Mouse (Mus musculus): ENCODE measurements around the gene Zfp827. TPM values are rescaled to one million over a fixed set of nuclear protein-coding genes. Genes with fewer than 3 reads are reported as not detected.
"Not testable (repeated sequence)": the region's sequence is repeated elsewhere in the genome, so short reads cannot be mapped to it uniquely, and the experiment has no call there.

The Zfp827 gene
- polyA plus RNA-seq, 1 experiment from 2014 or later, result 4.3 TPM

DNA sequence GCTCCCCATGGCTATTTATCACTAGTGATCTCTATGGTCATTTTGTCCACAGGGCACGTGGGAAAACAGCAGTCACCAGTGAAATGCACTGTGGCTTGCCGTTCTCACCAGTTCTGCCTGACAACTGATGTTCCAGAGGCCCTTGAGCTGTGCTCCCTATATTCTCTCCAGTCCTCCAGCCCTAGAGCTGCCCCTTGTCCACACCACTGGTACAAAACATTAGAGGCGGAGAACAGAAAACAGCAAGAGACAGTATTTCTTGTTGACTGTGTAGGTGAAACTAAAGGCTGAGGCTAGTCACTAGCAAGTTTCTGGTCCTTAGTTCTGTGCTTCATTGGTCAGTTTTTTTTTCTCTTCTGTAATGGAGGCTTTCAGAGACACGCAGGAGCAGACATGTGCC, 96.0 kb downstream of the Zfp827 start:
- H3K27ac ChIP-seq (ENCODE audit: low read depth, low read length), result no peak overlapping the region
- no peak for ATAC-seq
- no peak overlapping the region for H3K4me2 ChIP-seq (replicated peaks; ENCODE audit: low read depth)
- H3K36me3 ChIP-seq (ENCODE audit: control insufficient read depth, insufficient read depth), result peaks cover 27% of the 10 kb centered on the region
- H3K9ac ChIP-seq (ENCODE audit: low read depth, low read length), result no peak overlapping the region
- no peaks in the 10 kb centered on the region for H3K9me3 ChIP-seq (ENCODE audit: control insufficient read depth)
- no peaks in the 10 kb centered on the region for H3K4me1 ChIP-seq (replicated peaks; ENCODE audit: control insufficient read depth, insufficient read depth, low read length)
- H3K27me3 ChIP-seq (replicated peaks; ENCODE audit: control insufficient read depth, insufficient read depth, low read length), result no peaks in the 10 kb centered on the region
- no peak overlapping the region for H3K4me3 ChIP-seq (ENCODE audit: low read depth, low read length)
- WGBS, result 82% methylated on average over 4 of the region's 4 CpGs
- no peak for TF ChIP-seq CTCF (IDR thresholded peaks at IDR 0.05; ENCODE audit: low read depth)

DNA sequence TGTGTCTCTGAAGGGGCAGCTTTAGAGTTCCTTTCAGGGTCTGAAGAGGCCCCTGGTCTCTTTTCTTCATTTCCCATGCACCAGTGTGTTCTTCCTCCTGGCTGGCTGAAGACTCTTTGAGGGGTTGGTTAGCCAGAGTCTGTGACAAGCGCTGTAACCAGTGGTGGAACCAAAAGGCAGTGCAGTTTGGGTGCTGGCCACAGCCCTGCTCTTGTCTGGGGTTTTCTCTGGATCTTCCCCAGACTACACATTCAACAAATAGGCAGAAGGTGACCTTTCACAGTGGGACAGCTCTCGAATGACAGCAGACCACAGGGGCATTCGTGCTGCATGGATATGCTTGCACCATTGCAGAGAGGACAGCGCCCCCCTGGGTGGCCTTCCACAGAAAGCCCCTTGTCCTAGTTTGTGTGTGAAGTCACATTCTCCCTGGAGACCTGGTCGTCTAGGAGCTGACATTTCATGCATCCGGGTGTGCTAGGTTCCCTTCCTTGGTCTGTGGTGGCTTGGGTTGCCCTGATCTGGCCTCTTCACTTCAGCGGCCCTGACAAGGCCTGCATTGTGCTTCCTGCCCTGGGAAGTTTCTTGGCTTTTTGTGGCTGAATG, 99.1 kb downstream of the Zfp827 start:
- H3K9me3 ChIP-seq (ENCODE audit: control insufficient read depth), result no peaks in the 10 kb centered on the region
- no peak overlapping the region for H3K9ac ChIP-seq (ENCODE audit: low read depth, low read length)
- no peak for TF ChIP-seq CTCF (IDR thresholded peaks at IDR 0.05; ENCODE audit: low read depth)
- no peak overlapping the region for H3K4me3 ChIP-seq (ENCODE audit: low read depth, low read length)
- no peak overlapping the region for H3K4me2 ChIP-seq (replicated peaks; ENCODE audit: low read depth)
- no peaks in the 10 kb centered on the region for H3K27me3 ChIP-seq (replicated peaks; ENCODE audit: control insufficient read depth, insufficient read depth, low read length)
- no peaks in the 10 kb centered on the region for H3K4me1 ChIP-seq (replicated peaks; ENCODE audit: control insufficient read depth, insufficient read depth, low read length)
- peaks cover 20% of the 10 kb centered on the region for H3K36me3 ChIP-seq (ENCODE audit: control insufficient read depth, insufficient read depth)
- ATAC-seq, result no peak
- 75% methylated on average over 7 of the region's 7 CpGs for WGBS
- H3K27ac ChIP-seq (ENCODE audit: low read depth, low read length), result no peak overlapping the region

DNA sequence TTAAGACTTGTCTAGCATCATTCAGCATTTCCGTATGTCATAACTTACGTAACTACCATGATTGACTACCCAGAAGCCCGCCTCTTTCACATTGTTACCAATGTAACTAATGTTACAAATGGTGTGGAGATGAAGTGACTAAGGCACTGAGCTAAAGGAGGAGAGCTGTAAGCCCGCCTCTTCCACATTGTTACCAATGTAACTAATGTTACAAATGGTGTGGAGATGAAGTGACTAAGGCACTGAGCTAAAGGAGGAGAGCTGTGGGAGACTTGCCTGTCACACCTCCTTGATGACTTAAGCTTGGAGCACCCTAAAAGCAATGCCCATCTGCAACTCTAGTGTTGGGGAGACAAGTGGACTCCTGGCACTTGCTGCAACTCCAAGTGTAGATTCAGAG, 100.3 kb downstream of the Zfp827 start:
- peaks cover 18% of the 10 kb centered on the region for H3K36me3 ChIP-seq (ENCODE audit: control insufficient read depth, insufficient read depth)
- not testable (repeated sequence) for H3K4me2 ChIP-seq (replicated peaks; ENCODE audit: low read depth); H3K9ac ChIP-seq (ENCODE audit: low read depth, low read length); H3K27ac ChIP-seq (ENCODE audit: low read depth, low read length); H3K9me3 ChIP-seq (ENCODE audit: control insufficient read depth); H3K4me1 ChIP-seq (replicated peaks; ENCODE audit: control insufficient read depth, insufficient read depth, low read length); H3K4me3 ChIP-seq (ENCODE audit: low read depth, low read length); H3K27me3 ChIP-seq (replicated peaks; ENCODE audit: control insufficient read depth, insufficient read depth, low read length); ATAC-seq
- 93% methylated on average over 4 of the region's 4 CpGs for WGBS

DNA sequence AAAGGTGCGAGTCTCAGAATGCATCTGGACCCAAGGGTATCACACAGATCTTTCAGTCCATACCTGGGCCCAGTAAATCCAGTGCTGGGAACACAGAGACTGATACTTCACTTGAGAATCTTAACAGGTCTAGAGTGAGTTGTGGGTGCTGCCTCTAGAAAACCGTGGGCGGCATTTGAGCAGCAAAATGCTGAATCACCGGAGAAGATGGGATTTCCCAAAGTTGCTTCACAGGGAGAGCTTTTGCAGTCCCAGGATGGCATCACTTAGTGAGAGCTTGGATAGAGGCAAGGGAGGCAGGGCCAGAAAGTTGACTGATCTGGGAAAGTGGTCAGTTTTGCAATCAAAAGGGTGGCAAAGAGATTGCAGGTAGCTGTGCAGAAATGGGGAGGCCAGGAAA, 111.4 kb downstream of the Zfp827 start:
- ATAC-seq, result no peak

DNA sequence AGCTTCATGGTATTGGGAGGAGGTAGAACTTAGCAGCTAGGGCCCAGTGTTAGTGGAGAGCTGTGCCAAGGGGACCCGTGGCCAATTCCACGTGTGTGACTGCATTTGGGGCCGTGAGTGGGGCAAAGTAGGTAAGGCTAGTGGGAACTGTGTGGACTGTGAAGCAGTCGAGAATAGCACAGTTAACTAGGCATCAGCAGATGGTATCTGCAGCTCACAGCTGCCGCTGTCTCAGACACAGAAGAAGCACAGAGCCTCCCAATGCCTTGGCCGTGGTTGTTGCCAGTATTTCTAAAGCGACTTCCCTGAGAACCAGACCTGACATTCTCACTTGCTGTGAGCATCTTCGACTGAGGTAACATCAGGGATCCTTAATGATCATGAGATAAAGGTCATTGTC, 112.7 kb downstream of the Zfp827 start:
- no peak for TF ChIP-seq CTCF (IDR thresholded peaks at IDR 0.05; ENCODE audit: low read depth)
- Histone ChIP-seq H3K4me1 (replicated peaks; ENCODE audit: control insufficient read depth, insufficient read depth, low read length) (no peaks in the 10 kb centered on the region), H3K9me3 (ENCODE audit: control insufficient read depth) (no peaks in the 10 kb centered on the region), H3K9ac (ENCODE audit: low read depth, low read length) (no peak overlapping the region), H3K36me3 (ENCODE audit: control insufficient read depth, insufficient read depth) (peaks cover 60% of the 10 kb centered on the region), H3K27ac (ENCODE audit: low read depth, low read length) (no peak overlapping the region), H3K27me3 (replicated peaks; ENCODE audit: control insufficient read depth, insufficient read depth, low read length) (no peaks in the 10 kb centered on the region), H3K4me3 (ENCODE audit: low read depth, low read length) (no peak overlapping the region), H3K4me2 (replicated peaks; ENCODE audit: low read depth) (no peak overlapping the region)
- ATAC-seq, result no peak
- 88% methylated on average over 8 of the region's 8 CpGs for WGBS

More for the DNA sequence above, 111.4 kb downstream of the Zfp827 start:
- H3K27ac ChIP-seq (ENCODE audit: low read depth, low read length), result no peak overlapping the region
- no peak overlapping the region for H3K9ac ChIP-seq (ENCODE audit: low read depth, low read length)
- no peak overlapping the region for H3K4me2 ChIP-seq (replicated peaks; ENCODE audit: low read depth)
- H3K4me3 ChIP-seq (ENCODE audit: low read depth, low read length), result no peak overlapping the region
- no peaks in the 10 kb centered on the region for H3K9me3 ChIP-seq (ENCODE audit: control insufficient read depth)
- no peaks in the 10 kb centered on the region for H3K4me1 ChIP-seq (replicated peaks; ENCODE audit: control insufficient read depth, insufficient read depth, low read length)
- 97% methylated on average over 4 of the region's 4 CpGs for WGBS
- no peaks in the 10 kb centered on the region for H3K27me3 ChIP-seq (replicated peaks; ENCODE audit: control insufficient read depth, insufficient read depth, low read length)
- TF ChIP-seq CTCF (IDR thresholded peaks at IDR 0.05; ENCODE audit: low read depth), result no peak
- H3K36me3 ChIP-seq (ENCODE audit: control insufficient read depth, insufficient read depth), result peaks cover 57% of the 10 kb centered on the region

DNA sequence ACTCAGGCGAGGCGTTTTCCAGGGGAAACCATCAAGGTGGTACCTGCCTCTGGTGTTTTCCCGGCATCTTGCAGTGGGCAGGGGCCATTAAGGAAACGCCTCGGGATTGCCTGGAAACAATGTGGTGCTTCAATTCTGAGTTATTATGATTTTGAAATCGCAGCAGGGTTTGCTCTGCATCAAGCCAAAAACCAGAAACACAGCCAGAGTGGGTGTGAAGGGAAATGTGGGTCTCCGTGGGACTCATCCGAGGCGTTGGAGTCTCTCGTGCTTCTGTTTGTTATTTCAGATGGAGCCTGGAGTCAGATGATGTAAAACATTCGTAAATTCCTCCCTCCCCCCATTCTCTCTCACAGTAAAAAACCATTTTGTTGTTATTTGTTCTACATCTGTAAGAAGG, 113.4 kb downstream of the Zfp827 start:
- ATAC-seq, result no peak

DNA sequence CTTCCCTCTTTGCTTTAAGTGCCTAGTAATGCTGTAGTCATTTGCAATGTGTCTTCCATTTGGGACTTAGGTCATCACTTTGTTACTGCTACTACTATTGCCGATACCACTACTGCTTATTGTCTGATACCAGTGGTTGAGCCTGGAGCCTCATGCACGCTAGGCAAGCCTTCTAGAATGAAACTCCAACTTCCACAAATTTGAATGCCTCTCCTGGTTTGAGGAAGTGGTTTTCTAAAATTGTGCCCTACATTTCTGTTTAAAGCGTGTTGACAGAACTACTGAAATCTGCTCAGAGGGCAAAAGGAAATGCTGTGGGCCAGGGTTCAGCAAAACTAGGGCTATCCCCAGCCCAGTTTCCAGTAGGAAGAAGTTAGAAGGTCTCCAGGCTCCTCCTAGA, 115.5 kb downstream of the Zfp827 start:
- no peaks in the 10 kb centered on the region for H3K27me3 ChIP-seq (replicated peaks; ENCODE audit: control insufficient read depth, insufficient read depth, low read length)
- 85% methylated on average over 3 of the region's 3 CpGs for WGBS
- H3K36me3 ChIP-seq (ENCODE audit: control insufficient read depth, insufficient read depth), result peaks cover 46% of the 10 kb centered on the region
- no peak for ATAC-seq
- no peak overlapping the region for H3K27ac ChIP-seq (ENCODE audit: low read depth, low read length)
- H3K4me1 ChIP-seq (replicated peaks; ENCODE audit: control insufficient read depth, insufficient read depth, low read length), result no peaks in the 10 kb centered on the region
- no peak for TF ChIP-seq CTCF (IDR thresholded peaks at IDR 0.05; ENCODE audit: low read depth)
- no peak overlapping the region for H3K9ac ChIP-seq (ENCODE audit: low read depth, low read length)
- no peak overlapping the region for H3K4me3 ChIP-seq (ENCODE audit: low read depth, low read length)
- no peaks in the 10 kb centered on the region for H3K9me3 ChIP-seq (ENCODE audit: control insufficient read depth)
- H3K4me2 ChIP-seq (replicated peaks; ENCODE audit: low read depth), result no peak overlapping the region

More for the DNA sequence above, 113.4 kb downstream of the Zfp827 start:
- H3K9ac ChIP-seq (ENCODE audit: low read depth, low read length), result no peak overlapping the region
- H3K4me2 ChIP-seq (replicated peaks; ENCODE audit: low read depth), result no peak overlapping the region
- peaks cover 62% of the 10 kb centered on the region for H3K36me3 ChIP-seq (ENCODE audit: control insufficient read depth, insufficient read depth)
- no peak for TF ChIP-seq CTCF (IDR thresholded peaks at IDR 0.05; ENCODE audit: low read depth)
- no peaks in the 10 kb centered on the region for H3K27me3 ChIP-seq (replicated peaks; ENCODE audit: control insufficient read depth, insufficient read depth, low read length)
- no peaks in the 10 kb centered on the region for H3K4me1 ChIP-seq (replicated peaks; ENCODE audit: control insufficient read depth, insufficient read depth, low read length)
- no peak overlapping the region for H3K27ac ChIP-seq (ENCODE audit: low read depth, low read length)
- WGBS, result 78% methylated on average over 11 of the region's 11 CpGs
- no peaks in the 10 kb centered on the region for H3K9me3 ChIP-seq (ENCODE audit: control insufficient read depth)
- H3K4me3 ChIP-seq (ENCODE audit: low read depth, low read length), result no peak overlapping the region
